Mouse (Mus musculus) kidney, embryonic 16.5 days (tissue): ENCODE results near the gene Arhgap30. TPM values are rescaled to one million over a fixed set of nuclear protein-coding genes. Genes with fewer than 3 reads are reported as not detected.

Source experiments
- ATAC-seq: fragments of 200-750 bp; cut with Nextera tagmentation; 2 replicates; pipeline ENCODE4 v1.8.0; 2017; ENCODE audit warnings: moderate TSS enrichment; ENCODE audit not compliant: low FRiP score, low TSS enrichment
- H3K27ac ChIP-seq: fragments of 300-500 bp; sonication (generic); 2 replicates; pipeline ENCODE4 v1.5.1; 2014; ENCODE audit warnings: low read length
- H3K27me3 ChIP-seq: fragments of 300-500 bp; sonication (generic); 2 replicates; pipeline ENCODE4 v1.6.1; 2014; ENCODE audit warnings: low read length, control low read depth, mixed read lengths; ENCODE audit not compliant: insufficient read depth
- H3K36me3 ChIP-seq: fragments of 300-500 bp; sonication (generic); 2 replicates; pipeline ENCODE4 v1.6.1; 2014; ENCODE audit warnings: low read length, control low read depth, mixed read lengths; ENCODE audit not compliant: insufficient read depth
- H3K4me1 ChIP-seq: fragments of 300-500 bp; sonication (generic); 2 replicates; pipeline ENCODE4 v1.6.1; 2014; ENCODE audit warnings: low read length, control low read depth, mixed read lengths; ENCODE audit not compliant: insufficient read depth
- H3K4me2 ChIP-seq: fragments of 300-500 bp; sonication (generic); replicated peaks from 2 replicates; pipeline ENCODE4 v1.6.1; 2014; ENCODE audit warnings: low read depth, low read length
- H3K4me3 ChIP-seq: fragments of 300-500 bp; sonication (generic); 2 replicates; pipeline ENCODE4 v1.5.1; 2014; ENCODE audit warnings: mild to moderate bottlenecking, low read length
- H3K9ac ChIP-seq: fragments of 300-500 bp; sonication (generic); replicated peaks from 2 replicates; pipeline ENCODE4 v1.6.1; 2014; ENCODE audit warnings: low read length
- H3K9me3 ChIP-seq: fragments of 300-500 bp; sonication (generic); 2 replicates; pipeline ENCODE4 v1.6.1; 2016; ENCODE audit warnings: low read length, control low read depth
- WGBS: fragments of 180-500 bp; shearing (Covaris S2); extraction: QIAGEN DNeasy Blood & Tissue Kit; methylation state at CpG from one replicate; pipeline ENCODE4 v1.1.7; 2014; 5-methylcytosine and 5-hydroxymethylcytosine counted together
- polyA plus RNA-seq: library from polyadenylated mRNA; unstranded; fragments of >200 nt; fragmentation: Nextera tagmentation; extraction: Ambion mirVana; gene quantifications from 2 replicates; pipeline ENCODE4 v1.2.1, GENCODE M21; 2015

The Arhgap30 gene
- polyA plus RNA-seq, 1 experiment from 2014 or later, result 1.6 TPM

DNA sequence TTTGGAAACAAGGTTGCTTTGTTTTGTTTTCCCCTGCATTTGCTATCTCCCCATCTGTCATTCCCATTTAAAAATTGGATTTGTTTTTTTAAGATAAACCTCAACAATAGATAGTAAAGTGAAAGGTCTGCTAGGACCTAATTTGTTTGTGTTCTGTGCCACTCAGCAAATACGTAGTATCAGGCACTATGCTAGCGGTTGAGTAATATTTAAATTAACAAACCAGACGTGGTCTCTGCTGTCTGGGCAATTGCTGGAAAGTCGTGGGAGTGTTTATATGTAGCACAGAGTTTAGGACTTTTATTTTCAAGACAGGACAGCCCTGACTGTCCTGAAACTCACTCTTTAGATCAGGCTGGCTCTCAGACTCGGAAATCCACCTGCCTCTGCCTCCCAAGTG lies 63.8 kb downstream of the Arhgap30 start:
- peaks cover 7% of the 10 kb centered on the region for H3K4me1 ChIP-seq
- no peaks in the 10 kb centered on the region for H3K36me3 ChIP-seq
- no peak overlapping the region for H3K4me3 ChIP-seq
- ATAC-seq, result no peak
- no peaks in the 10 kb centered on the region for H3K9me3 ChIP-seq
- 65% methylated on average over 5 of the region's 5 CpGs for WGBS
- H3K9ac ChIP-seq, result no peak overlapping the region
- no peak overlapping the region for H3K27ac ChIP-seq
- H3K27me3 ChIP-seq, result no peaks in the 10 kb centered on the region
- no peak overlapping the region for H3K4me2 ChIP-seq

- H3K9ac ChIP-seq, result no peak overlapping the region
- no peaks in the 10 kb centered on the region for H3K27me3 ChIP-seq
- H3K9me3 ChIP-seq, result no peaks in the 10 kb centered on the region
- H3K4me2 ChIP-seq, result no peak overlapping the region
- 71% methylated on average over 5 of the region's 5 CpGs for WGBS
- no peak overlapping the region for H3K4me3 ChIP-seq
- H3K4me1 ChIP-seq, result peaks cover 3% of the 10 kb centered on the region
- H3K36me3 ChIP-seq, result no peaks in the 10 kb centered on the region
- no peak overlapping the region for H3K27ac ChIP-seq
- no peak for ATAC-seq
These were observed 64.2 kb downstream of the Arhgap30 start for GRCm38 (mm10) chr1:171452923-171453322.

- WGBS, result 73% methylated on average over 6 of the region's 6 CpGs
These were observed 66.2 kb downstream of the Arhgap30 start for GRCm38 (mm10) chr1:171454926-171455325.

DNA sequence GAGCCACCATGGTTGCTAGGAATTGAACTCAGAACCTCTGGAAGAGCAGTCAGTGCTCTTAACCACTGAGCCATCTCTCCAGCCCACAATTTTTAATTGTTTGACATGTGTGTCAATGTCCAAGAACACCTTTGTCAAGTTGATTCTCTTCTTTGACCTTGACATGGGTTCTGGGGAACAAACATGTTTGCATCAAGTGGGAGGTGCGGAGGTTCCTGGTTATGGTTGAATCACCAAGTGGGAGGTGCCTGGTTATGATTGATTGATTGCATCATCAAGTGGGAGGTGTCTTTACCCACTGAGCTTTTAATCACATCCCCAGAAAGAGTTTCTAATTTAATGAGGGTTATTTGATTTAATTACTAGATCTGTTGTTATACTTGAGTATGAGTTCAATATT lies 68.8 kb downstream of the Arhgap30 start:
- H3K36me3 ChIP-seq, result peaks cover 21% of the 10 kb centered on the region
- H3K9me3 ChIP-seq, result no peaks in the 10 kb centered on the region
- H3K9ac ChIP-seq, result no peak overlapping the region
- H3K27ac ChIP-seq, result no peak overlapping the region
- no peaks in the 10 kb centered on the region for H3K27me3 ChIP-seq
- H3K4me2 ChIP-seq, result no peak overlapping the region
- no peak for ATAC-seq
- WGBS, result 97% methylated on average over 1 of the region's 1 CpGs
- peaks cover 8% of the 10 kb centered on the region for H3K4me1 ChIP-seq
- H3K4me3 ChIP-seq, result no peak overlapping the region

More at GRCm38 (mm10) chr1:171454926-171455325, 66.2 kb downstream of the Arhgap30 start:
- Histone ChIP-seq H3K4me1 (peaks cover 4% of the 10 kb centered on the region), H3K36me3 (no peaks in the 10 kb centered on the region), H3K27ac (no peak overlapping the region), H3K4me3 (no peak overlapping the region), H3K9ac (no peak overlapping the region), H3K4me2 (no peak overlapping the region), H3K27me3 (no peaks in the 10 kb centered on the region), H3K9me3 (no peaks in the 10 kb centered on the region)
- no peak for ATAC-seq

- Histone ChIP-seq H3K27me3 (no peaks in the 10 kb centered on the region), H3K36me3 (peaks cover 38% of the 10 kb centered on the region), H3K27ac (no peak overlapping the region), H3K9ac (no peak overlapping the region), H3K4me2 (no peak overlapping the region), H3K4me1 (peaks cover 8% of the 10 kb centered on the region), H3K9me3 (no peaks in the 10 kb centered on the region), H3K4me3 (no peak overlapping the region)
- no peak for ATAC-seq
- WGBS, result 18% methylated on average over 5 of the region's 5 CpGs
These were observed 71.0 kb downstream of the Arhgap30 start for GRCm38 (mm10) chr1:171459791-171460190.

Other genes with a start within 250 kb of the Arhgap30 start
- gene Sdhc, start 238.4 kb upstream of the Arhgap30 start, polyA plus RNA-seq, result 340 TPM in 2 replicates
- gene Mpz, start 238.2 kb upstream of the Arhgap30 start, polyA plus RNA-seq, result 0.57 and 0.68 TPM in 2 replicates
- 3.7 and 5.1 TPM in 2 replicates for gene Pcp4l1, start 192.7 kb upstream of the Arhgap30 start, polyA plus RNA-seq
- 0.67 and 0.89 TPM in 2 replicates for gene Nr1i3, start 175.0 kb upstream of the Arhgap30 start, polyA plus RNA-seq
- 40.6 and 44.1 TPM in 2 replicates for gene Tomm40l, start 166.4 kb upstream of the Arhgap30 start, polyA plus RNA-seq
- 22.4 and 32.2 TPM in 2 replicates for gene Apoa2, start 163.9 kb upstream of the Arhgap30 start, polyA plus RNA-seq
- gene Fcer1g, start 154.6 kb upstream of the Arhgap30 start, polyA plus RNA-seq, result 35.0 and 37.2 TPM in 2 replicates
- 13.4 and 15.2 TPM in 2 replicates for gene Adamts4, start 138.5 kb upstream of the Arhgap30 start, polyA plus RNA-seq
- 311 and 368 TPM in 2 replicates for gene Ndufs2, start 137.6 kb upstream of the Arhgap30 start, polyA plus RNA-seq
- gene B4galt3, start 118.6 kb upstream of the Arhgap30 start, polyA plus RNA-seq, result 92.2 and 99.1 TPM in 2 replicates
- gene Ppox, start 107.8 kb upstream of the Arhgap30 start, polyA plus RNA-seq, result 69.2 and 77.2 TPM in 2 replicates
- gene Usp21, start 101.0 kb upstream of the Arhgap30 start, polyA plus RNA-seq, result 101 and 103 TPM in 2 replicates
- 102 and 111 TPM in 2 replicates for gene Ufc1, start 93.9 kb upstream of the Arhgap30 start, polyA plus RNA-seq
- gene Dedd, start 59.8 kb upstream of the Arhgap30 start, polyA plus RNA-seq, result 57.0 and 59.5 TPM in 2 replicates
- 60.6 and 63.3 TPM in 2 replicates for gene Nit1, start 43.3 kb upstream of the Arhgap30 start, polyA plus RNA-seq
- gene Pfdn2, start 43.3 kb upstream of the Arhgap30 start, polyA plus RNA-seq, result 99.2 and 103 TPM in 2 replicates
- 4.2 and 4.3 TPM in 2 replicates for gene Klhdc9, start 28.2 kb upstream of the Arhgap30 start, polyA plus RNA-seq
- 4.7 and 4.8 TPM in 2 replicates for gene Nectin4, start 18.9 kb upstream of the Arhgap30 start, polyA plus RNA-seq
- 84.8 and 90.9 TPM in 2 replicates for gene Usf1, start 22.4 kb downstream of the Arhgap30 start, polyA plus RNA-seq
- gene Tstd1, start 29.9 kb downstream of the Arhgap30 start, polyA plus RNA-seq, result 6.6 and 7.0 TPM in 2 replicates
- gene F11r, start 48.6 kb downstream of the Arhgap30 start, polyA plus RNA-seq, result 156 and 167 TPM in 2 replicates
- gene Alyref2, start 114.5 kb downstream of the Arhgap30 start, polyA plus RNA-seq, result 13.0 and 13.4 TPM in 2 replicates
- not detected in 2 replicates for gene Itln1, start 146.3 kb downstream of the Arhgap30 start, polyA plus RNA-seq
- 0.07 and 0.08 TPM in 2 replicates for gene Cd244a, start 170.2 kb downstream of the Arhgap30 start, polyA plus RNA-seq
- 0.35 and 0.44 TPM in 2 replicates for gene Ly9, start 218.5 kb downstream of the Arhgap30 start, polyA plus RNA-seq